Mouse (Mus musculus) layer of hippocampus, adult 8-10 months (tissue): ENCODE measurements around the gene Ankrd33b. TPM values are rescaled to one million over a fixed set of nuclear protein-coding genes. Genes with fewer than 3 reads are reported as not detected.

Experiments
- DNase-seq, 2 experiments: peaks; one replicate each; pipeline ENCODE4 v3.0.0; 2022; ENCODE audit warnings: low spot score in 2 of 2
- total RNA-seq, 4 experiments: library from RNA; stranded (reverse); gene quantifications; 2 replicates each; pipeline ENCODE4 v1.2.4; 2022

Ankrd33b gene
- total RNA-seq, 4 experiments from 2014 or later = 60.2 to 64.2 (median 61.8) TPM

- no peak for DNase-seq
These were observed 28.8 kb downstream of the Ankrd33b start for GRCm38 (mm10) chr15:31338656-31339291.

GRCm38 (mm10) chr15:31337983-31338382, 29.5 kb downstream of the Ankrd33b start:
- no peak for DNase-seq

DNA sequence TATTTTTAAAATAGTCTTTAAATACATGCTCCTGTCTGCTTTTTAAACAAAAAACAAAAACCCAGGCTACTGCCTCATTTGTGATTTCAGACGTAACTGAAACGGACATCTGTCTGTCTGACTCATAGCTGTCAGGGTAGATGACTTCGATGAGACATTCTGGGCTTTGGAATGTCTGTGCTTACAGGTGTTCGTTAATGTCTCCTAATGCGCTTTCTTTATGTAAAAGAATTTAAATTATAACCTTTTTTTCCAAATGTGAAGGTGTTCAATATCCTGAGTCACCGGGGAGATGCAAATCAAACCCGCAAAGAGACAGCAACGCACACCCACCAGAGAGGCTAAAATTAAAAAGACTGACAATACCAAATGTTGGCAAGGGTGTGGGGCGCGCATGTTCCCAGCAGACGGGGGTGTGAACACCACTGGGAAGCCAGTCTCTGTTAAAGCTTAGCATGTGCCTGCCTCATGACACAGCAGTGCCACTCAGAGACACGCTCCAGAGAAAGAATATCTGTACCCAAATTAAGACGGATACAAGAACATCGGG, 30.3 kb downstream of the Ankrd33b start:
- peak; percentile 86 to 90 for DNase-seq

DNA sequence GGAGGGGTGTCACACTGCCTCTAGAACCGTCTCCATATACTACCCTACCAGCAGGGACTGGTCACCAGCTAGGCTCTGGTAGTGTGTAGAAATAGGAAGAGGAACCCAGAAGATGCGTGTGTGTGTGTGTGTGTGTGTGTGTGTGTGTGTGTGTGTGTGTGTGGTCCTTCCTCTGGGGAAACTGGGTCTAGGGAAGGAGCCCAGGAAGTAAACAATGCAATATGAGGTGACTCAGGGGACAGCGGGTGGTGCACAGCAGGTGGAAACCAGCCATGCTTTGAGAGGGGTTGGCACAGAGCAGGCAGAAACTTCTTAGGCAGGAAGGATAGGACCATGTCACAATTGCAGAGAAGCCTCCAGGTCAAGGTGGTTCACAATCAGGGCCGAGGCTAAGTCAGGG, 30.8 kb downstream of the Ankrd33b start:
- no peak for DNase-seq

GRCm38 (mm10) chr15:31334829-31335228, 32.7 kb downstream of the Ankrd33b start:
- no peak for DNase-seq

DNA sequence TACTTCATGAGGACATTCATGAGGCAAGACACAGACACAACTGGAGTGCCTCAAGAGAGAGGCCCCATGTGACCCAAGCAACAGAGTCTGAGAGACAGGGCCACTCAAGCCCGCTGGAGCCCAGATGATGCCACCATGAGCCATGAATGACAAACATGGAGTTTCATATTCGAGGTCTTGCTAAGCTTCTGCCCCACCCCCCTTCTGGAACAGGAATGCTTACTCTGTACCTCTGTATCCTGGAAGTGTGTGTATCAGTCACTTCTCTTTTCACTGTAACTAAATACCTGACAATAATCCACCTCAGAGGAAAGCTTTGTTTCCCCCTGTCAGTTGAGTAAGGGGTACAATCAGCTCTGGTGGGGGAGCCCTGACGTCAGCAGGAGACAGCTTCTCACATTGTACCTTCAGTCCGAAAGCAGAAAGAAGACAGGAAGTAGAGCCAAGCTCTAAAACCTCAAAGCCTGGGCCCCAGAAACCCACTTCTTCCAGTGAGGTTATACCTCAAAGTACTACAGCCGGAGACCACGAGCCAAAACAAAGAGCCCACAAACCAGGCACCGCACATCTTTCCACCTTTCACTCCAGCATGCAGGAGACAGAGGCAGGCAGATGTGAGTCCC, 34.9 kb downstream of the Ankrd33b start:
- DNase-seq = no peak

DNA sequence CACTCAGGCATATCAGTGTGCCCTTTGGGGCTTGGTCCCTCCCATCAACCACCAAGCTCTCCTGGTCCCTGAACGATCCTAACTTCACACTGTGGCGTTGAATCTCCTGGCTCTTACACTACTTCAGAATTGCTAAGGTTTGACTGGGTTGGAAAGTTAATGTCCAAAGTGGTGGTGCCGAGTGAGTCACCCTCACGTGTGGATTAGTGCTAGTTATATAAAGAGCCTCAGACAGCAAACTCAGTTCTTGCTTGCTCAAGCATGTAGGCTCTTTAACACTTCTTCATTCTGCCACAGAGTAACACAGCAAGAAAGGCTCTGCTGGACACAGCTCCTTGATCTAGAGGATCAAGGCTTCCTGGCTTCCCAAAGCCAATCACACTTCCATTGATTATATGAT, 35.8 kb downstream of the Ankrd33b start:
- DNase-seq = no peak

- no peak for DNase-seq
These were observed 39.4 kb downstream of the Ankrd33b start for GRCm38 (mm10) chr15:31328082-31328614.

DNA sequence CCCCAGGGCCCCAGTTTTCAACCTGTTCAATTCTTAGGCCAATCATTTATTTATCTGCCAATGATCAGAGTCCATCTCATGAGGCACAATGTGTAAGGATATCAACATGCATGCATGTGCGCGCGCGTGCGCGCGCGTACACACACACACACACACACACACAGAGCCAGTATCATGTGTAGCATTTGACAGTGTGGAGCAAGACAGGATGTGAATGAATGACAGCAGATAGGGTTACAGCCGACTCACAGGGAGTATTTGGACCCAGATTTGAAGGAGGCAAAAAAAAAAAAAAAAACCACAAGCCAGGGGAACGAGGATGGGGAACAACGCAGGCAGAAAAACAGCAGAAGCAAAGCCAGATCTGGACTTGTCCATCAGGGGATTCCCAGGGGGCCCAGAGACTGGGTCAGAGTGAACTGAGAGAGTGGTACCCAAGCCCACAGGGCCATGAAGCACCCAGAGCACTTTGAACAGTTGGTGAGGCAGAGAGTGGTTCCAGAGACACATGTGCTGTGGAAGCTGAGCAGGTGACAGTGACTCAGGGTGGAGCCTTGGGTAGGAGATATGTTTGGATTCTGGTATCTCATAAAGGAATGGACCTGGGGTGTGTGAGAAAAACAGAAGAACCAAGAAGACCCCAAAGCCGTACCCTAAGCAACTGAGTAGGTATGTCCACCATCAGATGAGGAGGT, 41.7 kb downstream of the Ankrd33b start:
- no peak for DNase-seq

DNA sequence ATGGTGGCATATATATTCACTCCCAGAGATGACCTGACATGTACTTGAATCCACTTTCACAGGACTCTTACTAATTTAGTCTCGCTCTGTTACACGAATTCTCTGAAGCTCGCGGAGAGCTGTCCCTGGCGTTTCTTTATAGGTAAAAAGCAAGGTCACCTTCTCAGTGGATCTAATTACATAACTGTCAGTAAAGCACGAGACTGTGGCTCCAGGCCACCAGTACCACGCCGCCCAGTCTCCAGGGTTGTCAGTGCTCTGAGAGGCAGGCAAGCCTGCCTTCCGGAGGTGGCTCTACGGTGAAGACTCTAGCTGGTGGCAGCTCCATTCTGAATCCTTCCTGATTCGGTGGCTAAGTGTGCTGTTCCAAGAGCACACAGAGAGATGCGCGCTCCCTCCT, 43.0 kb downstream of the Ankrd33b start:
- DNase-seq = no peak

- no peak for DNase-seq
These were observed 43.8 kb downstream of the Ankrd33b start for GRCm38 (mm10) chr15:31323684-31324083.

DNA sequence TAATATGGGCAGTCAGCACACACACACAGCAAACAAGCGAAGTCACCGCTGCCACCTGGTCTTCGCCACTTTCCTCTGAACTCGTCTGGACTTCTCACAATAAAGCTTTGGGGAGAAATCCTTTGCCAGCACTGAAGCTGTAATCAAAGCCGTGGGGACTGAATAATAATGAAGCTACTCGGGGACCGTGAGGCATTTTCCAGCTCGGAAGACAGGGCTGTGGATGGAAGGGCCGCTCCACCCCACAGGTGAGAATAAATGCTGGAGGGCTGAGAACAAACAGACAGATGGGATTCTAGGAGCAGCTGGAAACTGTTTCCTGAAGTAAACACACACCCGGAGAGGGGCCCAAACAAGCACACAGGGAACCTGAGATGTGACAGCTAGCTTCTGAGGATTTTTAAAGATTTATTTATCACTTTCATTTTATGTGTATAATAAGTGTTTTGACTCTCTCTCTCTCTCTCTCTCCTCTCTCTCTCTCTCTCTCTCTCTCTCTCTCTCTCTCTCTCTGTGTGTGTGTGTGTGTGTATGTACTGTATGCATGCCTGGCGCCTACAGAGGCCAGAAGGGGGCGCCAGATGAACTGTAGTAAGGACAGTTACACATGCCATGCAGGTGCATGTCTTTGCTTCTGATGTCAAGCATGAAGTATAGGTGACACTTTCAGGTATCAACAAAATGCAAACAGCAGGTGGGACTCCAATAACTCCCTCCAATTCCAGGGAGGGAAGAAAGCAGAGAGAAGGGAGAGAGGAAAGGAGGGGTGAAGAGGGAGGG, 46.7 kb downstream of the Ankrd33b start:
- DNase-seq = no peak

DNA sequence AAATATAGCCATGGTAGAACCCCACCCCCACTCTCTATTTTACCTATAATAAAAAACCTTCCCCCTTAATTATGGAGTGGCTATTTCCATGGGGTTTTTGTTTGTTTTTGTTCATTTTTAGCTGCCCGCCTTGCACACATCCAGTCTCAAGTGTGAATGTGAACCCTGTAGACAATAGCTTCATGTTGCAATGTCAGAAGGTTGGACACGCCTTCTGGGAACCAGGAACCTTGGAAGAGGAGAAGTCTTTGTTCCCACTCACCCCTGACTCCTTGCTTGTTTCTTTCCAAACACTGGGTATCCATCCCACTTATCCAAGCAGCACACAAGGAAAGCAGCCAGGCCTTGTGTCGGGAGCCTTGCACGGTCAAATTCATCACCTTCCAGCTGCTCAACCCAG, 48.5 kb downstream of the Ankrd33b start:
- DNase-seq = no peak

- DNase-seq = no peak
These were observed 49.2 kb downstream of the Ankrd33b start for GRCm38 (mm10) chr15:31318158-31318955.

DNA sequence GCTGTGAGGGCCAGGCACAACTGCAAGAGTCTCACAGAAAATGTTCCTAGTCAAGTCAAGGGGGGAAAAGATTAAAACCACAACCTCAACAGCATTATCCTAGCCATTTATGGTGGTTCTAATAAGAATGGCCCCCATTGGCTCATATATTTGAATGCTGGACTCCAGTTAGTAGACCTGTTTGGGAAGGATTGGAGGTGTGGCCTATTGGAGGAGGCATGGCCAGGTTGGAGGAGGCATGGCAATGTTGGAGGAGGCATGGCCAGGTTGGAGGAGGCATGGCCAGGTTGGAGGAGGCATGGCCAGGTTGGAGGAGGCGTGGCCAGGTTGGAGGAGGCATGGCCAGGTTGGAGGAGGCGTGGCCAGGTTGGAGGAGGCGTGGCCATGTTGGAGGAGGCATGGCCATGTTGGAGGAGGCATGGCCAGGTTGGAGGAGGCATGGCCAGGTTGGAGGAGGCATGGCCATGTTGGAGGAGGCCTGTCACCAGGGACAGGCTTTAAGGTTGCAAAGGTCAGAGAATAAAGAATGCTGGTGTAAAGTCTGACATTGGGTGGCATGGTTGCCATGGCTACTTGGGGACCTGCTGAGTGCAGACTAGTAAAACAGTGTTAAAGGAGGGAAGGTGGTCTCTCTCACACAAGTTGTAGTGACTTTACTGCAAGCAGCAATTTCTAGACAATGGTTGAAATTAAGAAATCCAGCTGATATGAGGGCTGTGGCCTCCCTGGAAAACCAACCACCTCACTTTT, 50.3 kb downstream of the Ankrd33b start:
- DNase-seq = no peak

DNA sequence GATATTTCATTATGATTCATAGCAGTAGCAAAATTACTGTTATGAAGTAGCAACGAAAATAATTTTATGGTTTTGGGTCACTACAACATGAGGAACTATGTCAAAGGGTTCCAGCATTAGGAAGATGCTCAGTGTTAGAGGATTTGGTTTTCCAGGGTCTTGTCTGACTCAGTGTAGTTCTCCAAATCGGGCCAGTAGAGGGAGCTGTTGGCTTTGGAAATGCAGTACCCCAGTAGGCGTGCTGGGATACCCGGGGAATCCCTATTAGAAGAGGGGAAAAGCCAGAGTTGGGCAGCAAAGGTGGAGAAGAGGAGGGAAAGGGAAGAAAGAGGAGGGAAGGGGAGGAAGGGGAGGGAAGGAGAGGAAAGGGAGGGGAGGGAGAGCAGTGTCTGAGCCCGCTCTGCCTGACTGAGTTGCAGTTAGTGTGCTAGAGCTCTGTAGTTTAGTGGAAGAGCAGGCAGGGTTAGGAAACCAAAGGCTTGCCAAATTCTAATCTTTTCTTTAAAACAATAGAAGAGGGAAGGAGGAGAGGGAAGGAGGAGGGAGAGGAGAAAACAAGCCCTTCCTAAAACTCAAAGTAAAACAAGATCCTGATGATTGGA, 51.8 kb downstream of the Ankrd33b start:
- DNase-seq = peak; percentile 75 to 82

DNA sequence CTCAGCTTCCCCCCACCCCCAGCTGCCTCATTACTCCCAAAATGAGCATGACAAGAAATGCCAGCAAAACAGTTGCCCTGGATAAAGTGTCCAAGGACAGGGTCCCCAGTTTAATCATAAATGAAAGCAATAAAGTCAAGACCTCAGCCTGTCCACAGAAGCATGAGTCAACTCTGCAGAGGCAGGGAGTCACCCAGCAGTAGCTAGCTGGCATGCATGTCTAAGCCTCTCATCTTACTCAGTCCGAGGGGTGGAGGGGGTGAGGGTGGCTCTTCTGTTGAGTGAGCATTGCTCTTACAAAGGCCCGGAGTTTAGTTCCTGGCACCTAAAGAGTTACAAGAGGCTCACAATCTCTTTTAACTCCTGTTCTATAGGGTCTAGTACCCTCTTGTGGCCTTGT, 55.5 kb downstream of the Ankrd33b start:
- no peak for DNase-seq

DNA sequence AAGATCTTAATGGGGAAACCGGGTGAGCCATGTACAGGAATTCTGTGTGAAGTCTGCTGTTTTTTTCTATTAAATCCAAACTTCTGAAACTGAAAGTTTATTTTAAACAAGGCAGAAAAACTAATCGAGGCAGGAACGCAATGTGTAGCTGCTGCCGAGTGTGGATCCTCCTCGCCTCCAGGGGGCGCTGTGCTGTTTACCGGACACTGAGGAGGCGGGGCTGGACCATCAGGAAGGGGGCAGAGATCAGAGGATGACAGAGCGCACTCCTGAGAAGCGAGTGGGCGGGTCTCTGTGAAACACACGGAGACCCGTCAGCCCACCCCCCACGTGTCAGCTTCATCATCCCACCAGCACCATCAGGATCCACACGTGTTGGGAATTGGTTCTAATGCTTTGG, 58.0 kb downstream of the Ankrd33b start:
- no peak for DNase-seq

GRCm38 (mm10) chr15:31306726-31307125, 60.8 kb downstream of the Ankrd33b start:
- no peak for DNase-seq
